In genomic region chr6:54762499-54762898, GRCm38 (mm10) we compare ENCODE assay signal across 20 mouse cellular contexts. TPM values are rescaled to one million over a fixed set of nuclear protein-coding genes. Genes with fewer than 3 reads are reported as not detected.
DNase-seq lines count a peak whose midpoint lies in the region; ATAC-seq lines count a peak whose summit lies in the region.
"Had no signal": no experiment of that assay in that cellular context is flagged by ENCODE, and none has a peak within 500 bp of the region (broad histone marks: within the 10 kb centered on the region; RNA-seq: fewer than 3 reads in every experiment).

No protein-coding gene starts in this region.

- no peak overlapping the region for H3K9ac ChIP-seq in liver, embryonic 12.5 days
- H3K9ac ChIP-seq: forebrain, embryonic 13.5 days; forebrain, postnatal 0 days; heart, embryonic 12.5 days; hindbrain, embryonic 14.5 days had no signal

- H3K4me3 ChIP-seq in liver, embryonic 12.5 days = no peak overlapping the region
- H3K4me3 ChIP-seq: embryonic facial prominence, embryonic 10.5 days; forebrain, embryonic 13.5 days; gastrocnemius, adult 2 months; heart, embryonic 12.5 days; hindbrain, embryonic 10.5 days had no signal

- 0 out of 2 replicates have a peak, but pooled peaks have one; percentile 24 for ATAC-seq in liver, embryonic 12.5 days
- peak; percentile 63 for ATAC-seq in megakaryocyte progenitor cell, adult 5-6 weeks (replicated peaks; ENCODE audit: poor library complexity)
- ATAC-seq: forebrain, embryonic 13.5 days; forebrain, postnatal 0 days had no signal

- H3K4me2 ChIP-seq in liver, embryonic 12.5 days = no peak overlapping the region
- H3K4me2 ChIP-seq: forebrain, embryonic 13.5 days; heart, embryonic 12.5 days; hindbrain, embryonic 14.5 days had no signal

- H3K27me3 ChIP-seq in liver, embryonic 12.5 days (replicated peaks) = peaks cover 4% of the 10 kb centered on the region; the same call in 1 of the 2 replicates

- H3K9me3 ChIP-seq in liver, embryonic 12.5 days (replicated peaks) = no peaks in the 10 kb centered on the region
- H3K9me3 ChIP-seq: embryonic facial prominence, embryonic 10.5 days; forebrain, embryonic 13.5 days; heart, embryonic 12.5 days; hindbrain, embryonic 10.5 days had no signal

- 11% methylated on average over 5 of the region's 5 CpGs for WGBS in liver, embryonic 12.5 days (ENCODE audit: insufficient replicate concordance)

- H3K4me1 ChIP-seq in liver, embryonic 12.5 days = peaks cover 21% of the 10 kb centered on the region

- DNase-seq in liver = no peak
- peak; percentile 45 for DNase-seq in thymus, postnatal 14 days
- DNase-seq in thymus, postnatal 25 days = no peak
- no peak for DNase-seq in ovary, adult 18-20 months (ENCODE audit: low spot score)
- no peak for DNase-seq in frontal cortex, postnatal 10 days (ENCODE audit: low spot score in 2 of 2)
- DNase-seq: adrenal gland, adult 2 months; adrenal gland, postnatal 25 days; cerebellum, adult 18-20 months; cerebellum, adult 9-11 months; cerebellum, postnatal 36 days; forebrain, postnatal 0 days; gastrocnemius, adult 2 months; gastrocnemius, postnatal 25 days had no signal

- no peak overlapping the region for H3K27ac ChIP-seq in liver, embryonic 12.5 days
- H3K27ac ChIP-seq: embryonic facial prominence, embryonic 10.5 days; forebrain, embryonic 13.5 days; gastrocnemius, adult 2 months; hindbrain, embryonic 10.5 days; hindbrain, embryonic 14.5 days had no signal

- H3K36me3 ChIP-seq in liver, embryonic 12.5 days = no peaks in the 10 kb centered on the region
- H3K36me3 ChIP-seq: embryonic facial prominence, embryonic 10.5 days; heart, embryonic 12.5 days; hindbrain, embryonic 10.5 days had no signal

RNA-seq across cellular contexts. Expression of gene Znrf2, which starts 54.2 kb away (rescaled TPM):
- 2.9 and 3.2 TPM in 2 replicates for polyA plus RNA-seq in liver, embryonic 12.5 days (2016; fragmentation: Nextera tagmentation; extraction: Ambion mirVana)
- 71.1 and 75.3 TPM in 2 replicates for total RNA-seq in megakaryocyte progenitor cell, adult 5-6 weeks (2015)
- 61.4 and 66.6 TPM in 2 replicates for total RNA-seq in megakaryocyte progenitor cell, adult 5-6 weeks (2017)
